28 mouse cellular contexts compared by ENCODE assay signal in genomic region chr12:111237611-111238188, GRCm38 (mm10). TPM values are rescaled to one million over a fixed set of nuclear protein-coding genes. Genes with fewer than 3 reads are reported as not detected.
DNase-seq lines count a peak whose midpoint lies in the region; ATAC-seq and TF ChIP-seq lines count a peak whose summit lies in the region.
"Had no signal": no experiment of that assay in that cellular context is flagged by ENCODE, and none has a peak within 500 bp of the region (broad histone marks: within the 10 kb centered on the region; RNA-seq: fewer than 3 reads in every experiment).

No protein-coding gene starts in this region.

- no peak overlapping the region for H3K4me2 ChIP-seq in kidney, embryonic 14.5 days (replicated peaks; ENCODE audit: low read depth, low read length)
- no peak overlapping the region for H3K4me2 ChIP-seq in lung, embryonic 14.5 days
- no peak overlapping the region for H3K4me2 ChIP-seq in stomach, embryonic 14.5 days (replicated peaks; ENCODE audit: low read depth, low read length)
- H3K4me2 ChIP-seq: liver, embryonic 11.5 days; midbrain, embryonic 13.5 days; neural tube, embryonic 12.5 days had no signal

- H3K27me3 ChIP-seq in kidney, embryonic 14.5 days (ENCODE audit: control insufficient read depth, insufficient read depth, low read length): no peaks in the 10 kb centered on the region
- no peaks in the 10 kb centered on the region for H3K27me3 ChIP-seq in lung, embryonic 14.5 days (ENCODE audit: insufficient read depth, low read length)
- no peaks in the 10 kb centered on the region for H3K27me3 ChIP-seq in stomach, embryonic 14.5 days (ENCODE audit: control insufficient read depth, insufficient read depth, low read length)
- H3K27me3 ChIP-seq: midbrain, embryonic 13.5 days; neural tube, embryonic 12.5 days had no signal

- H3K4me1 ChIP-seq in kidney, embryonic 14.5 days (ENCODE audit: control insufficient read depth, insufficient read depth, low read length): peaks cover 24% of the 10 kb centered on the region
- H3K4me1 ChIP-seq in lung, embryonic 14.5 days (ENCODE audit: insufficient read depth): peaks cover 4% of the 10 kb centered on the region
- H3K4me1 ChIP-seq in stomach, embryonic 14.5 days (ENCODE audit: control insufficient read depth, insufficient read depth, low read length): no peaks in the 10 kb centered on the region; the same call in 1 of the 2 replicates
- H3K4me1 ChIP-seq: midbrain, embryonic 13.5 days; neural tube, embryonic 12.5 days had no signal

- no peak for TF ChIP-seq CTCF in lung, embryonic 14.5 days (IDR thresholded peaks at IDR 0.05; ENCODE audit: low read depth)

- no peaks in the 10 kb centered on the region for H3K9me3 ChIP-seq in kidney, embryonic 14.5 days (ENCODE audit: control insufficient read depth, low read length)
- no peaks in the 10 kb centered on the region for H3K9me3 ChIP-seq in lung, embryonic 14.5 days (ENCODE audit: low read depth, low read length)
- H3K9me3 ChIP-seq in stomach, embryonic 14.5 days (ENCODE audit: control insufficient read depth, low read depth, low read length): no peaks in the 10 kb centered on the region
- H3K9me3 ChIP-seq: forebrain, embryonic 10.5 days; midbrain, embryonic 13.5 days; neural tube, embryonic 12.5 days had no signal

- H3K27ac ChIP-seq in kidney, embryonic 14.5 days (ENCODE audit: low read depth, low read length): no peak overlapping the region
- peak overlapping the region; percentile 8; the same call in 1 of the 2 replicates for H3K27ac ChIP-seq in lung, embryonic 14.5 days (ENCODE audit: low read depth)
- peak overlapping the region; percentile 77; the same call in 1 of the 2 replicates for H3K27ac ChIP-seq in stomach, embryonic 14.5 days (ENCODE audit: low read length)
- H3K27ac ChIP-seq: midbrain, embryonic 13.5 days; neural tube, embryonic 12.5 days had no signal

- WGBS in kidney, embryonic 14.5 days: 82% methylated on average over 16 of the region's 16 CpGs
- 95% methylated on average over 16 of the region's 16 CpGs for WGBS in lung, embryonic 14.5 days
- WGBS in stomach, embryonic 14.5 days: 94% methylated on average over 16 of the region's 16 CpGs

- intact Hi-C loops in gastrocnemius, postnatal 36 days (cut with DNase I): no loop called here

- H3K36me3 ChIP-seq in kidney, embryonic 14.5 days (ENCODE audit: control insufficient read depth, insufficient read depth, low read length): peaks cover 7% of the 10 kb centered on the region; the same call in 1 of the 2 replicates
- peaks cover 26% of the 10 kb centered on the region for H3K36me3 ChIP-seq in lung, embryonic 14.5 days (ENCODE audit: insufficient read depth)
- peaks cover 3% of the 10 kb centered on the region for H3K36me3 ChIP-seq in stomach, embryonic 14.5 days (ENCODE audit: control insufficient read depth, insufficient read depth, low read length)

- ATAC-seq in kidney, embryonic 14.5 days (ENCODE audit: low FRiP score, low TSS enrichment): 0 out of 2 replicates have a peak, but pooled peaks have one; percentile 47
- ATAC-seq in lung, embryonic 14.5 days (ENCODE audit: insufficient read depth): no peak
- no peak for ATAC-seq in stomach, embryonic 14.5 days (ENCODE audit: insufficient number of reproducible peaks, insufficient read depth, low FRiP score, low read depth)
- ATAC-seq: hindbrain, postnatal 0 days; intestine, postnatal 0 days; midbrain, embryonic 13.5 days had no signal

- no peak for DNase-seq in kidney, adult 9 months
- DNase-seq in lung, embryonic 14.5 days: no peak
- DNase-seq in lung, postnatal 14 days: no peak
- DNase-seq in brain, adult 2 months (ENCODE audit: low read depth, low spot score): peak; percentile 54
- no peak for DNase-seq in B cell, adult 2 months
- no peak for DNase-seq in gastrocnemius, postnatal 36 days
- DNase-seq: cerebellum, adult 2 months; gastrocnemius, postnatal 10 days; kidney, postnatal 36 days; lung, adult 18-20 months; spleen, adult 18-20 months had no signal

- H3K4me3 ChIP-seq in kidney, embryonic 14.5 days (ENCODE audit: low read length): no peak overlapping the region
- H3K4me3 ChIP-seq in lung, embryonic 14.5 days (ENCODE audit: low read depth, low read length): no peak overlapping the region
- no peak overlapping the region for H3K4me3 ChIP-seq in stomach, embryonic 14.5 days (ENCODE audit: low read depth, low read length)
- H3K4me3 ChIP-seq: forebrain, embryonic 10.5 days; midbrain, embryonic 13.5 days; neural tube, embryonic 12.5 days had no signal

- no peak overlapping the region for H3K9ac ChIP-seq in kidney, embryonic 14.5 days (ENCODE audit: low read depth, low read length)
- H3K9ac ChIP-seq in lung, embryonic 14.5 days: no peak overlapping the region
- no peak overlapping the region for H3K9ac ChIP-seq in stomach, embryonic 14.5 days (replicated peaks; ENCODE audit: low read depth, low read length)
- H3K9ac ChIP-seq: midbrain, embryonic 13.5 days; neural tube, embryonic 12.5 days had no signal

RNA-seq across cellular contexts. Expression of gene Amn, which starts 33.2 kb away (rescaled TPM):
- polyA plus RNA-seq in kidney, embryonic 14.5 days (2014; fragmentation: Nextera tagmentation; extraction: Ambion mirVana): 7.8 and 14.5 TPM in 2 replicates
- 0.19 and 0.36 TPM in 2 replicates for polyA plus RNA-seq in lung, embryonic 14.5 days (2014; fragmentation: Nextera tagmentation; extraction: Ambion mirVana)
- not detected in 2 replicates for polyA plus RNA-seq in stomach, embryonic 14.5 days (2014; fragmentation: Nextera tagmentation; extraction: Ambion mirVana)
- not detected for total RNA-seq in gastrocnemius, postnatal 36 days (2021)
- total RNA-seq: adrenal gland, adult 18-20 months; common myeloid progenitor, adult 5-6 weeks; hematopoietic stem cell, adult 5-6 weeks; megakaryocyte progenitor cell, adult 5-6 weeks had no signal

RNA-seq across cellular contexts. Expression of gene 4930595D18Rik, which starts 53.4 kb away (rescaled TPM):
- polyA plus RNA-seq in kidney, embryonic 14.5 days (2014; fragmentation: Nextera tagmentation; extraction: Ambion mirVana): not detected in 2 replicates
- polyA plus RNA-seq in lung, embryonic 14.5 days (2014; fragmentation: Nextera tagmentation; extraction: Ambion mirVana): not detected in 2 replicates
- not detected in 2 replicates for polyA plus RNA-seq in stomach, embryonic 14.5 days (2014; fragmentation: Nextera tagmentation; extraction: Ambion mirVana)
- not detected for total RNA-seq in gastrocnemius, postnatal 36 days (2021)
- total RNA-seq: adrenal gland, adult 18-20 months; adrenal gland, postnatal 4 days; heart, adult 8-10 months; hematopoietic stem cell, adult 5-6 weeks; hindbrain, postnatal 0 days; left cerebral cortex, adult 18-20 months; left cerebral cortex, postnatal 36 days; megakaryocyte progenitor cell, adult 5-6 weeks had no signal
- polyA plus RNA-seq: cerebellum, adult 2 months; forebrain, embryonic 10.5 days; heart, embryonic 16.5 days; hindbrain, postnatal 0 days; intestine, postnatal 0 days; liver, embryonic 11.5 days; midbrain, embryonic 13.5 days; neural tube, embryonic 12.5 days had no signal
